Mouse (Mus musculus): ENCODE results near the gene Smu1. TPM values are rescaled to one million over a fixed set of nuclear protein-coding genes. Genes with fewer than 3 reads are reported as not detected.
A peak's percentile ranks its signal among the peaks of the same experiment; 100 is the strongest.

Smu1 gene
- polyA plus RNA-seq, 1 experiment: 8.3 TPM

DNA sequence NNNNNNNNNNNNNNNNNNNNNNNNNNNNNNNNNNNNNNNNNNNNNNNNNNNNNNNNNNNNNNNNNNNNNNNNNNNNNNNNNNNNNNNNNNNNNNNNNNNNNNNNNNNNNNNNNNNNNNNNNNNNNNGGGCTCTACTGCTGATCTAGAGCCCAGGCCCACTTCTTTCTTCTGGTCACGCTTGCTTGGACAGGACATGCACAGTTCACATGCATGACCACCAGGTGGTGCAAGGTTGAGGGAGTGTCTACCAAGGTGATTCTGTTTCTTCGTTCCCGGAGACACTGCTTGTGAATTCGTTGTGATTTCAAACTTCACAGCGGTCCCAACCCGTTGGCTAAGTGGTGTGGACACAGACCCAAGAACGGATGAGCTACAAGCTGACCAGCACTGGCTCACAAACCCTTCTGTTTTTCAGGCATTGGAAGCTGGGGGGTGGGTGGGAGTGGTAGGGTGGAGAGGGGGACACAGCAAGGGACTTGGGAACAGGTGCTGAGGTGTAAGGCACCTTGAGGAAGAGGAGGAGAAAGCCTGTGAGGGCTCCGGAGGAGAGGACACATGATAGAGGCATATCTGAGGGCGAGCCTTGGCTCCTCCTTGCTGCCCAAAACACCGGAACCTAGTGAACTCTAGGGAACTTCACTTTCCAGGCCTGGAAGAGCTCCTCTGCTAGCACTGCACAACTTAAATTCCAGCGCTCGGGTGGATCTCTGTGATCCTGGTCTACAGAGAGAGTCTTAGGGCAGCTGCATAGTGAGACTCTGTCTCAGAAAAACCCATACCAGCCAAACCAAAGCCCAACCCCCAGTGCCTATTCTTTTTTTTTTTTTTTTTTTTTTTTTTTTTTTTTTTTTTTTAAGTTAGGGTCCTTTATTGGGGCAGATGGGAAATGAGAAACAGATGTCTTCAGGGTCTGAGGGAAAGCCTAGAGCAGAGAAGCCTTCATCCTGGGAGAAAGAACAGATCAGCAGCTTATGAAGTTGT, 16.8 kb upstream of the Smu1 start:
- H3K36me3 ChIP-seq (replicated peaks; ENCODE audit: low read length): peaks cover 2% of the 10 kb centered on the region
- no peaks in the 10 kb centered on the region for H3K9me3 ChIP-seq
- peaks cover 5% of the 10 kb centered on the region for H3K27me3 ChIP-seq (replicated peaks)
- H3K4me3 ChIP-seq (replicated peaks): peak overlapping the region; percentile 81
- TF ChIP-seq FLI1 (IDR thresholded peaks at IDR 0.05; ENCODE audit: low read length): no peak
- no peak for TF ChIP-seq GATA1 (IDR thresholded peaks at IDR 0.05; ENCODE audit: borderline replicate concordance, low read length)
- peaks cover 62% of the 10 kb centered on the region for H3K4me1 ChIP-seq

DNA sequence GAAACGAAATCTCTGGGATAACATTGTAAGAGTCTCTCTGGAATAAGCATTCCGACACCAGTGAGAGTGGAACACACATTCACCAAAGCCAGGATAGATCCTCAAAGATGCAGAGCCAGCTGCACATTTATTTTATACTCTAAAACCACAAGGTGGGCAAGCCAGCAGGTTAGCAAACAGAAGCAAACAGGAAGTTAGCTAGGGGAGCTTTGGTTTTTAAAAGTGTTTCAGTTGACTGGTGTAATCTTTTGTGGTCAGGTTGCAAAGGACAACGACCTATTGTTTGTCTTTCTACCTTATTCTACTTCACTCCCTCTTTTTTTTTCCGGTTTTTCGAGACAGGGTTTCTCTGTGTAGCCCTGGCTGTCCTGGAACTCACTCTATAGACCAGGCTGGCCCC, 2.2 kb upstream of the Smu1 start:
- TF ChIP-seq GATA1 (IDR thresholded peaks at IDR 0.05; ENCODE audit: borderline replicate concordance, low read length) (no peak), FLI1 (IDR thresholded peaks at IDR 0.05; ENCODE audit: low read length) (no peak)
- H3K27me3 ChIP-seq (replicated peaks): no peaks in the 10 kb centered on the region
- peaks cover 11% of the 10 kb centered on the region for H3K36me3 ChIP-seq (replicated peaks; ENCODE audit: low read length)
- H3K4me3 ChIP-seq (replicated peaks): no peak overlapping the region
- H3K4me1 ChIP-seq: peaks cover 33% of the 10 kb centered on the region
- H3K9me3 ChIP-seq: no peaks in the 10 kb centered on the region

DNA sequence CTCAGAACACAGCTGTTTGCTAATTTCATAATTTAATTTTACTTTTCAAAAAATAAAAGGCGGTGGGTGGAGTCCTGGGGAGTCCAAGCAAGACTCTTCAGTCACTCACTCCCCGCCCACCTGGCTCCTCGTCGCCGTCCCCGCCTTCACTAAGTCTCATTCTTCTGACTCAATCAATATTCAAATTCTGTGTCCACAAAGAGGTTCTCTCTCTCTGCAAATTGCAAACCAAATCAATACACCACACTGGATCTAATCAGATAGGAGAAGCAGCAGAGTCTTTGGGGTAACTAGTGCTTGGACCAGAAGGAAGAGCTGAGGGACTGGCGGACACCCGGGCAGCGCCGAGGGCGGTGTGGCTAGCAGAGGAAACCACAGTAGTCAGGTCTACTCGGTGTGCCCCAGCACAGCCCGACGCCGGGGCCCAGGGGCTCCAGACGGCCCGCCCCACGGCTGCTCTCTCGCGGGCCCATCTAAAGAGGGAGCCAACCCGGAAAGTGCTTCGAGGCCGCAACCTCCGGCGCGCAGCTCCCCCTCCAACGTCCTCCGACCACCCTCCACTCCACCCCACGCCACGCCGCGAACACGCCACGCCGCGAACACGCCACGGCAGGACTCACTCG, 455 bp downstream of the Smu1 start:
- Histone ChIP-seq H3K4me1 (peaks cover 20% of the 10 kb centered on the region; the same call in 1 of the 2 replicates), H3K27me3 (replicated peaks) (no peaks in the 10 kb centered on the region), H3K36me3 (replicated peaks; ENCODE audit: low read length) (peaks cover 37% of the 10 kb centered on the region), H3K4me3 (replicated peaks) (peak overlapping the region; percentile 100), H3K9me3 (no peaks in the 10 kb centered on the region)
- no peak for TF ChIP-seq FLI1 (IDR thresholded peaks at IDR 0.05; ENCODE audit: low read length)
- no peak for TF ChIP-seq GATA1 (IDR thresholded peaks at IDR 0.05; ENCODE audit: borderline replicate concordance, low read length)

DNA sequence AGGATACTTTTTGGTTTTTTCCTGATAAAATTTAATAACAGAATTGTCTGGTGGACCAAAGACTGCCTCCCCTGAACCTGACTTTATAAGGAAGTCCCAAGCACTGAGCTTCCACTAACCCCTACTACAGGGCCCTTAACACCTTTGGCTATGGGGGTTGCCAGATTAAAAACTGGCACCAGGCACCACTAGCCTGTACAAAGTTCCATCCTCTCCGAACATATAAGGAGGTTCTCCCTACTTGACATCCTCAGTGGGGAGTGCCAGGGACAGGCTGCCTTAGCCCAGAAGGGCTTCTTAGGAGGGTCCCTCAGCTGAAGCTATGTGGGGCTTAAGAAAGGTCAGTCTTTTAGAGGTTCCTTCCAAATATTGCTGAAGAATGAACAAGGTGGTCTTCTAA, 22.4 kb downstream of the Smu1 start:
- no peaks in the 10 kb centered on the region for H3K27me3 ChIP-seq (replicated peaks)
- no peak for TF ChIP-seq GATA1 (IDR thresholded peaks at IDR 0.05; ENCODE audit: borderline replicate concordance, low read length)
- no peak for TF ChIP-seq FLI1 (IDR thresholded peaks at IDR 0.05; ENCODE audit: low read length)
- H3K9me3 ChIP-seq: no peaks in the 10 kb centered on the region

DNA sequence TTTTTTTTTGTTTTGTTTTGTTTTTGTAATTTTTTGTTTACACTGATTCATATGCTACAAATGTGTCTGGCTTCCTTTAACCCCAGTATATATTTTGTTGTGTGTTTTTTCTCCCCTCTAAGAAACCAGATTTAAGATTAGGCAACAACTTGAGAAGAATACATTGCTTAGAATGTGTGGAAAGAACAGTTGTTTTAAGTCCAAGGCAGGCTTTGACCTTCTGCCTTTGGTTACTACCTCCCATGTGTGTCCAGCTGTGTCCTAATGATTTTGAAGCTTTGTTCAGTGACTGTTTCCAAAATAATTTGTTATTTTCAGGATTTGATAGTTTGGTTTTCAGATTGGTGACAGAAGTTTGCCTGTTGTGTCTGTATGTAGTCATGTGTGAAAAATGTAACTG, 26.5 kb downstream of the Smu1 start:
- no peak for TF ChIP-seq FLI1 (IDR thresholded peaks at IDR 0.05; ENCODE audit: low read length)
- TF ChIP-seq GATA1 (IDR thresholded peaks at IDR 0.05; ENCODE audit: borderline replicate concordance, low read length): no peak
- Histone ChIP-seq H3K36me3 (replicated peaks; ENCODE audit: low read length) (peaks cover 93% of the 10 kb centered on the region), H3K4me3 (replicated peaks) (no peak overlapping the region), H3K9me3 (no peaks in the 10 kb centered on the region), H3K4me1 (peaks cover 8% of the 10 kb centered on the region; the same call in 1 of the 2 replicates), H3K27me3 (replicated peaks) (no peaks in the 10 kb centered on the region)

More for the DNA sequence above, 22.4 kb downstream of the Smu1 start:
- no peaks in the 10 kb centered on the region for H3K4me1 ChIP-seq
- no peak overlapping the region for H3K4me3 ChIP-seq (replicated peaks)
- peaks cover 94% of the 10 kb centered on the region for H3K36me3 ChIP-seq (replicated peaks; ENCODE audit: low read length)

DNA sequence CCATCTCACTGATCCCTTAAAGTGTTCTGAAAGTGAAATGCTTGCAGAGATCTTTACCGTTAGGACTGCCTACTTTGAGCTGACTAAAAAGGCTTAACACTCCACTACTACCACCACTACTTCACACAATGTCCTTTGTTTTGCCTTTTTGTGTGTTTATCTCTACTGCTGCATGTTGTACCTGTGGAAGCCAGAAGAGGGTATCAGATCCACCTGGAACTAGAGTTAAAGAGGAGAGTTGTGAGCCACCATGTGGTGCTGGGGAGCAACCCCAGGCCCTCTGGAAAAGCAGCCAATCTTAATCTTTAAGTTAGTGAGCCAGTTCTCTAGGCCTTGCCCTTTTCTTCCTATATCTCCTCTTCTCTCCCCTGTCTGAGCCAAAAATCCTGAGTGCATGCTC, 30.5 kb downstream of the Smu1 start:
- Histone ChIP-seq H3K4me3 (replicated peaks) (no peak overlapping the region), H3K27me3 (replicated peaks) (no peaks in the 10 kb centered on the region), H3K36me3 (replicated peaks; ENCODE audit: low read length) (peaks cover 82% of the 10 kb centered on the region), H3K9me3 (no peaks in the 10 kb centered on the region), H3K4me1 (peaks cover 34% of the 10 kb centered on the region)
- TF ChIP-seq GATA1 (IDR thresholded peaks at IDR 0.05; ENCODE audit: borderline replicate concordance, low read length): no peak

DNA sequence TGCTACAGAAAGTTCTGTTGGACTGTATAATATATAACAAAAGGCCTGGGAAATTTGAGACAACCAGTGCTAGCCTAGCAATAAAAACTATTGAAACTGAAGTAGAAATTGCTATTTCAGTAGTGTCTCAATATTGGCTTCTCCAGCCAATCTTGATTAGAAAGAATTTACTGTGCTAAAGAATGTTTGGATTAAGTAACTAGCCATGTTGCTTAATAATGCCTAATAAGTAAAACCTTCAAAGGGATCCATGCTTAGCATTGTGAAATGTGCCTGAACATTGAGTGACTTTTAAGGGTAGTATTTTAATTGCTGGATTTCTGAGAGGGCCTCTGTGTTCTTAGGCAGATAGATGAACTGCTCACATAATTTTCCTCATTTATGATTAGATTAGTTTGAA, 32.2 kb downstream of the Smu1 start:
- peaks cover 45% of the 10 kb centered on the region for H3K4me1 ChIP-seq
- H3K4me3 ChIP-seq (replicated peaks): no peak overlapping the region
- peaks cover 65% of the 10 kb centered on the region for H3K36me3 ChIP-seq (replicated peaks; ENCODE audit: low read length)
- no peaks in the 10 kb centered on the region for H3K9me3 ChIP-seq
- H3K27me3 ChIP-seq (replicated peaks): no peaks in the 10 kb centered on the region
- TF ChIP-seq GATA1 (IDR thresholded peaks at IDR 0.05; ENCODE audit: borderline replicate concordance, low read length): no peak
- TF ChIP-seq FLI1 (IDR thresholded peaks at IDR 0.05; ENCODE audit: low read length): no peak

DNA sequence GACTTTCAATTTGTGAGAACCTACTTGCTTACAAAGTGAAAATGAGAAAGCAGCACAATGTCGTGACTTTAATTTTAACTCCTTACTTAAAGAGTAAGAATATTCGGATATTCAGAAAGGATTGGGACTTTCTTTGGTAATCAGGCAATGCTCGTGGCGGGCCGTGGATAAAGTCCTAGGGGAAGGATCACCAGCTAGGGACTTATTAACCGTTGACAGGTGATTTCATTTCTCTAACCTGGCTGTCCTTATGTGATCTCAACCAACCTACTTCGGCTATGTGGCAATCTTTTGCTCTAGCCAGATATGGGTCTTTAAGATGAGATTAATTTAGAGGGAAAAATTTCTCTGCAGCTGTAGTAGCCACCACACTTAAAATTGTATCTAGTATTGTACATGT, 32.6 kb downstream of the Smu1 start:
- Histone ChIP-seq H3K4me3 (replicated peaks) (no peak overlapping the region), H3K9me3 (no peaks in the 10 kb centered on the region), H3K4me1 (peaks cover 47% of the 10 kb centered on the region), H3K36me3 (replicated peaks; ENCODE audit: low read length) (peaks cover 61% of the 10 kb centered on the region), H3K27me3 (replicated peaks) (no peaks in the 10 kb centered on the region)
- TF ChIP-seq GATA1 (IDR thresholded peaks at IDR 0.05; ENCODE audit: borderline replicate concordance, low read length) (no peak), FLI1 (IDR thresholded peaks at IDR 0.05; ENCODE audit: low read length) (no peak)

DNA sequence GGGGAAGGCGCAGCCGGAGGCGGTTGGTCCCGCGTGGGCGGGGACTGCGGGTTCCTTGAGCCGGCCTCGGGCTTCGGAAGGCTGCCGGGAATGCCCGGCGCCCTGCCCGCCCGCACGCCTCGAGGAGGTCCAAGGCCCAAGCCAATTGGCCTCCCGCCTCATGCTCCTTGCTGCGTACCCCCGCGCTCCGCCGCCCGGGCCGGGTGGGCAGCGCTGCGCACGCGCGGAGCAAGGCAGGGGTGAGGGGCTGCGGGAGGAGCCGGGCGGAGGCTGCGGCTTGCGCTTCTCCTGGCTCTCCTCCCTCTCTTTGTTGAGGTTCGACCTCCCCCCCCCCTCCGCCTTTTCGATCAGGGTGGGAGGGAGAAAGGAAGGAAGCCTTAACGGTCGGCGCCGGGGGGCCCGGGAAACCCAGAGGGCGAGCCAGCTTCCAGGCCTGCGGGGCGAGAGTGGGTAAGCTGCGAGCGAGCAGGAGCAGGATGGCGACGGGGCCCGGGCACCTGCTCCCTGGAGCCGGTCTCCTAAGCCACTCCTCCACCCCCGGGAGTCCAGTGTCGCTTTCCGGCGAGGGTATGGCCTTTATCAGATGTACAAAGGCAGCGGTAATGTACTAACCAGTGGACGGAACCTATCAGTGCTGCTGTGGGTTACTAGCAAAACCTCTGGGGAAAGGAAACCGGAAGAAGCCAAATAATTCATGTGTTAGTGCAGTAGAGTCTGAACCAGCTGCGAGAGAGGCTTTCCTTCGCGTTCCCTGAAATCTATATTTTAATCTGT, 34.8 kb downstream of the Smu1 start:
- peak overlapping the region; percentile 97 for H3K4me3 ChIP-seq (replicated peaks)
- no peaks in the 10 kb centered on the region for H3K27me3 ChIP-seq (replicated peaks)
- TF ChIP-seq FLI1 (IDR thresholded peaks at IDR 0.05; ENCODE audit: low read length) (no peak), GATA1 (IDR thresholded peaks at IDR 0.05; ENCODE audit: borderline replicate concordance, low read length) (peak; percentile 38; the same call in 1 of the 3 replicates)
- H3K4me1 ChIP-seq: peaks cover 47% of the 10 kb centered on the region
- H3K9me3 ChIP-seq: no peaks in the 10 kb centered on the region
- peaks cover 44% of the 10 kb centered on the region for H3K36me3 ChIP-seq (replicated peaks; ENCODE audit: low read length)

All from megakaryocyte, embryonic 14.5 days (primary cell).